Mouse (Mus musculus) stomach, embryonic 15.5 days (tissue): ENCODE results near the gene Myom3. TPM values are rescaled to one million over a fixed set of nuclear protein-coding genes. Genes with fewer than 3 reads are reported as not detected.
A peak's percentile ranks its signal among the peaks of the same experiment; 100 is the strongest.

ENCODE experiments used
- ATAC-seq: fragments of 200-750 bp; cut with Nextera tagmentation; 2 replicates; pipeline ENCODE4 v1.8.0; 2017; ENCODE audit warnings: low read depth, moderate number of reproducible peaks, moderate TSS enrichment; ENCODE audit not compliant: insufficient read depth, low FRiP score
- H3K27ac ChIP-seq: fragments of 300-500 bp; sonication (generic); 2 replicates; pipeline ENCODE4 v1.5.1; 2015; ENCODE audit warnings: mild to moderate bottlenecking, inconsistent platforms
- H3K27me3 ChIP-seq: fragments of 300-500 bp; sonication (generic); replicated peaks from 2 replicates; pipeline ENCODE4 v1.6.1; 2015; ENCODE audit warnings: inconsistent platforms
- H3K36me3 ChIP-seq: fragments of 300-500 bp; sonication (generic); 2 replicates; pipeline ENCODE4 v1.6.1; 2015; ENCODE audit warnings: inconsistent platforms
- H3K4me1 ChIP-seq: fragments of 300-500 bp; sonication (generic); 2 replicates; pipeline ENCODE4 v1.6.1; 2015; ENCODE audit warnings: inconsistent platforms
- H3K4me2 ChIP-seq: fragments of 300-500 bp; sonication (generic); 2 replicates; pipeline ENCODE4 v1.6.1; 2015; ENCODE audit warnings: mild to moderate bottlenecking, inconsistent platforms
- H3K4me3 ChIP-seq: fragments of 300-500 bp; sonication (generic); replicated peaks from 2 replicates; pipeline ENCODE4 v1.5.1; 2015; ENCODE audit warnings: inconsistent platforms
- H3K9ac ChIP-seq: fragments of 300-500 bp; sonication (generic); 2 replicates; pipeline ENCODE4 v1.6.1; 2015; ENCODE audit warnings: inconsistent platforms
- H3K9me3 ChIP-seq: fragments of 300-500 bp; sonication (generic); 2 replicates; pipeline ENCODE4 v1.6.1; 2016; ENCODE audit warnings: inconsistent platforms
- WGBS: fragments of 180-500 bp; shearing (Covaris S2); methylation state at CpG from one replicate; pipeline ENCODE4 v1.1.7; 2015; 5-methylcytosine and 5-hydroxymethylcytosine counted together
- polyA plus RNA-seq: library from polyadenylated mRNA; unstranded; fragments of >200 nt; fragmentation: Nextera tagmentation; extraction: Ambion mirVana; gene quantifications from 2 replicates; pipeline ENCODE4 v1.2.1, GENCODE M21; 2015

Gene Myom3
- polyA plus RNA-seq, 1 experiment from 2014 or later: 0.58 TPM

DNA sequence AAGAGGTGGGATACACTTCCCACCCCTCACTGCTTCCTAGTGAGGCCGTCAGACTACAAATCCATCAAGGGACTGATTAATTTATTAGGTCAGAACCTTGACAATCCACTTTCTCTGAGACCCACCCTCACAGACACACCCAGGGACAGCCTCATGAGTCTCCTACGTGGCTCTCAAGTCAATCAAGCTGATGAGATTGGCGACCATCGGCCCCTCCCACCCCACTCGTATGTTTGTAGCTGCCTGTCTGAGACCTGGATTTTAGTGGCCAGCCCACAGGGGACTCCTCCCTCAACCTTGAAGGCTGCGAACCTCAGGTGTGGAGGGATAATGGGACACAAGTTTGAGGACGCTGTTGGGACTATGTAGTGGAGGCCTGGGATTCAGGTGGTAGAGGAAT lies 20.4 kb upstream of the Myom3 start:
- Histone ChIP-seq H3K4me3 (no peak overlapping the region), H3K27me3 (no peaks in the 10 kb centered on the region), H3K9me3 (peaks cover 7% of the 10 kb centered on the region; the same call in 1 of the 2 replicates), H3K4me1 (peaks cover 10% of the 10 kb centered on the region; the same call in 1 of the 2 replicates), H3K9ac (no peak overlapping the region), H3K36me3 (0 out of 2 replicates have a peak, but pooled peaks cover 6% of the 10 kb centered on the region), H3K4me2 (no peak overlapping the region), H3K27ac (no peak overlapping the region)
- 51% methylated on average over 7 of the region's 7 CpGs for WGBS
- no peak; the same call in 1 of the 2 replicates for ATAC-seq

DNA sequence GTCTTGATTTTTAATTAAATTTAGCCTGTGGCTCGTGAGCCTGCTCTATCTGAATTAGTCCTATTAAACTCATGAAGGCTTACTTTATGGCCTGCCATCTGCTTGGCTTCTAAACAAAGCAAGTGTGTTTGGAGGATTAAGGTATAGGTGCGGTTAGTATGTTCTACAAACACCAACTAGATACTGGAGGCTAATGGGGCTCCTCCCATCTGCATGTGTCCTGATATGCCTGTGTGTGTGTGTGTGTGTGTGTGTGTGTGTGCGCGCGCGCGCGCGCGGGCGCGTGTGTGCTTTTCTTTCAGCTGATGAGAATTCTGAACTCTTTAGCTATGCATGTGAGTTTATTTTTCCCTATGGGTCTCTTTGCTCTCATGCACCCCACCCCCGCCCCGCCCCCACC lies 19.8 kb upstream of the Myom3 start:
- no peak overlapping the region for H3K27ac ChIP-seq
- 0 out of 2 replicates have a peak, but pooled peaks cover 4% of the 10 kb centered on the region for H3K9me3 ChIP-seq
- WGBS: 72% methylated on average over 14 of the region's 14 CpGs
- H3K4me3 ChIP-seq: no peak overlapping the region
- peaks cover 15% of the 10 kb centered on the region for H3K4me1 ChIP-seq
- H3K36me3 ChIP-seq: 0 out of 2 replicates have a peak, but pooled peaks cover under 1% of the 10 kb centered on the region
- H3K9ac ChIP-seq: no peak overlapping the region
- no peak overlapping the region for H3K4me2 ChIP-seq
- no peaks in the 10 kb centered on the region for H3K27me3 ChIP-seq
- ATAC-seq: peak; percentile 51; the same call in 1 of the 2 replicates

DNA sequence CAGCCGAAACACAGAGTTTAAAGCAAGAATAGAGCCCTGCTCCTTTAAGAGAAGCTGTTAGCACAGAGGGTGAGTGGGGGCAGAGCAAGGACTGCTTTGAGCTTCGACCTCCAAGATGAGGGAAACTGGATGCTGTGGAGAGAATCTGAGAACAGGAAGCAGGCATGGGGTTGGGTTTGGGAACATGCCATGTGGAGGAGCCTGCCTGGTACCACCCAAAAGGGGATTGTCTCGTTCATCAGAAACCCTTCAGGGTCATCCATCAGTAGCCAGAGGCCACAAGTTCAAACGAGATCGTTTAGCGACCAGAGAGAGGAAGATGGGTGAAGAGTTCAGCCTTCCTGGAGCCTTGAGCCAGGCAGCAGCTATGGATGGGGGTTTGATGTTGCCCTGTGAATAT lies 16.0 kb upstream of the Myom3 start:
- H3K9ac ChIP-seq: no peak overlapping the region
- WGBS: 22% methylated on average over 6 of the region's 6 CpGs
- no peak for ATAC-seq

DNA sequence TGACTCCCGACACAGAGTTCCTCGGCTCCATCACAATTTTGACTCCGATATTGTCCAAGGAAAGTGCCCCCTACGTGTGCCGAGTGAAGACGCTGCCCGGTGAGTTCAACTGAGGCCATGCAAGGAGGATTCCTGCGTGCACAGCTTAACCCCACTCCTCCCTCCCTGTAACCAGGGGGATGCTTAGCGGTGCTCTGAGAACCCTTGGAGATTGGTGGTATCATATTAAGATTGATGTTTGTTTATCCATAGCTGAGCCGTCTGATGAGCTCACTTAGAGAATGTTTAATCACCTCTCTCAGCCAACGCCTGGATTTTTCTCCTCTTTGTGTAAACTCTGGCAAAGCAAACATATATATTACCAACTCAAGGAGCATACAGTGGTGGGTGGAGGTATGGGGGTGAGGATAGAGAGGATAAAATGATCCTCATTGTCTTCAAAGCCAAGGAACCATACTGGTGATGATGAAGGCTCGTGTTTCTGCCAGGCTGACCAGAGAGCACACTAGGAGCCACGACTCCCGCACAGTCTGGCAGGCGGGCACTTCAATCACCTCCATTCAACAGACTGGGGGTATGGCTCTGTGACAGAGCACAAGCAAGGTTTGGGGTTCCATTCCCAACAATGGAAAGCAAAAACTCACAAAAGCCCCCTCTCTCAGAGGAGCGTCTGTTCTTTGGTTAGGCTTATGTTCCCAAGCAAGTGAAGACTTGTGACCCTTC lies 14.6 kb upstream of the Myom3 start:
- no peaks in the 10 kb centered on the region for H3K36me3 ChIP-seq
- no peaks in the 10 kb centered on the region for H3K9me3 ChIP-seq
- no peaks in the 10 kb centered on the region for H3K27me3 ChIP-seq
- peaks cover 30% of the 10 kb centered on the region for H3K4me1 ChIP-seq
- H3K27ac ChIP-seq: peak overlapping the region; percentile 23; the same call in 1 of the 2 replicates
- H3K4me2 ChIP-seq: peak overlapping the region; percentile 23
- H3K9ac ChIP-seq: no peak overlapping the region
- H3K4me3 ChIP-seq: no peak overlapping the region
- 0 out of 2 replicates have a peak, but pooled peaks have one; percentile 47 for ATAC-seq
- 16% methylated on average over 16 of the region's 16 CpGs for WGBS

More for the DNA sequence above, 16.0 kb upstream of the Myom3 start:
- no peak overlapping the region for H3K4me2 ChIP-seq
- no peak overlapping the region for H3K27ac ChIP-seq
- H3K36me3 ChIP-seq: no peaks in the 10 kb centered on the region
- no peaks in the 10 kb centered on the region for H3K27me3 ChIP-seq
- H3K4me3 ChIP-seq: no peak overlapping the region
- H3K4me1 ChIP-seq: peaks cover 30% of the 10 kb centered on the region
- no peaks in the 10 kb centered on the region for H3K9me3 ChIP-seq

DNA sequence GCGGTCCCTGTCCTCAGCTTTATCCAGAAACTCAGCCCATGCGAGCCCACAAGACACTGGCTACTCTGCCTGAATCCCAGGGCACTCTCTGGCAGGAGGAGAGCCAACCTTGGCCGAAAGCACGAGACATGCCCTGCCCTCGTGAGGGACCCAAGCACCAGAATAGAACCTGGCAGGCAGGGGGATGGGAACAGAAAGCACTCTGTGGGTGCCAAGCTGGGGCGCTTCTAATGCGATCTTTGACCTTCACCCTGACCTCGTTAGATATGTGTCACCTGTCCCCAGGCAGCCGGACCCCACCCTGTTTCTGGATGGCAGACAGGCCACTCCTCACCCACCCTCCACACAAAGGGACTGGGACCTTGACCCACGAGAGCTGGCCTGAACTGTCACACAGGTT lies 13.9 kb upstream of the Myom3 start:
- Histone ChIP-seq H3K9me3 (no peaks in the 10 kb centered on the region), H3K4me1 (peaks cover 30% of the 10 kb centered on the region), H3K9ac (no peak overlapping the region), H3K36me3 (no peaks in the 10 kb centered on the region), H3K27ac (no peak overlapping the region), H3K4me2 (no peak overlapping the region), H3K27me3 (no peaks in the 10 kb centered on the region), H3K4me3 (no peak overlapping the region)
- 62% methylated on average over 10 of the region's 10 CpGs for WGBS
- no peak for ATAC-seq

DNA sequence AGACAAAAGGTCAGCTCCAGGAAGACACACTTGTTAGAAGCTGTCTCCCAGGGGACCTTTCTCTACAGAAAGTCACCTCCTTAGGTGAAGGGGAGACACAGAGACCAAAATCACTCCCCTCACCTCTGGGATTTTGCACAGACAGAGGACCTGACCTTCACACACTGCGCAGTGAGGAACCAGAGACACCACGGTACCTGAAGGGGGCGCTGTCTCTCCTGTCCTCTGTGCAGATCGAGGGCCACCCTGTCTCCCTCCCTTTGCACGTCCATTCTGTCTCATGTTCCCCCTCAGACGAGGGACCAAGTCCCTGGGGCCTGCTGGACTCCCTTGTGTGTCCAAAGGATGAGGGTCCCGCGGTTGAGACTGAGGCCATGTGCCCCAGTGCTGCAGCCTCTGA lies 8.6 kb upstream of the Myom3 start:
- ATAC-seq: no peak
- H3K9ac ChIP-seq: no peak overlapping the region
- no peaks in the 10 kb centered on the region for H3K9me3 ChIP-seq
- no peaks in the 10 kb centered on the region for H3K27me3 ChIP-seq
- no peak overlapping the region for H3K4me3 ChIP-seq
- no peak overlapping the region for H3K4me2 ChIP-seq
- H3K36me3 ChIP-seq: no peaks in the 10 kb centered on the region
- H3K27ac ChIP-seq: no peak overlapping the region
- 0 out of 2 replicates have a peak, but pooled peaks cover 7% of the 10 kb centered on the region for H3K4me1 ChIP-seq
- 81% methylated on average over 8 of the region's 8 CpGs for WGBS

DNA sequence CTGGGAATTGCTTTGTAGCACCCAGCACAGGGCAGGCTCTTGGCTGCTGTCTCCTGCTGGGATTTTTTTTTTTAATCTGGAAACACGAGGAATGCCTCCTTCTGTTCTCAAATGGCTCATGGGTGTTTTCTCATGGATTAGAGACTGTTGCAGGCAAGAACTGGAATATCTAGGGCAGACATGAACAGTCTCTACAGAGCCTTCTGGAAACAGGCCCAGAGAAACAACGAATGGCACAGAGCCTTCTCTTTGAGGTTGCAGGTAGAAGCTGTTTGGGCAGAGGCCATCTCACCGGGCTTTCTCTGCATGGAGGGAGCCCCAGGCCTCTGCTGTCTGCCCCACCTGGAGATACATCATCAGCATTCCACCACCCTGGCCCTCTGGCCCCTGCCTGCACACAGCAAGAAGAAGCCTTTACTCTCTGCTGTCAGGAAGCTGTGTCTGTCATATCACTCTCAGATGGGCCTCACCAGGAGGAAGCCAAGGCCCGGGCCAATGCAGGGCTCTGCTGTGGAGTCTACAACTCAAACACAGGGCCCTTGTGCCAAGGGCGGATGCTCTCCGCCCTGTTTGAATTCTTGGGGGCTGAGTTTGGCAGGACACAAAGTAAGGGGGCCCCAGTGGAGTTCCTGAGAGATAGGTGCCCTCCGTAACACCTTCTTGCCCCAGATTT lies 7.3 kb upstream of the Myom3 start:
- Histone ChIP-seq H3K4me1 (0 out of 2 replicates have a peak, but pooled peaks cover 6% of the 10 kb centered on the region), H3K4me3 (no peak overlapping the region), H3K9me3 (no peaks in the 10 kb centered on the region), H3K36me3 (no peaks in the 10 kb centered on the region), H3K9ac (no peak overlapping the region), H3K4me2 (no peak overlapping the region), H3K27ac (peak overlapping the region; percentile 70), H3K27me3 (no peaks in the 10 kb centered on the region)
- WGBS: 53% methylated on average over 7 of the region's 7 CpGs
- no peak for ATAC-seq

DNA sequence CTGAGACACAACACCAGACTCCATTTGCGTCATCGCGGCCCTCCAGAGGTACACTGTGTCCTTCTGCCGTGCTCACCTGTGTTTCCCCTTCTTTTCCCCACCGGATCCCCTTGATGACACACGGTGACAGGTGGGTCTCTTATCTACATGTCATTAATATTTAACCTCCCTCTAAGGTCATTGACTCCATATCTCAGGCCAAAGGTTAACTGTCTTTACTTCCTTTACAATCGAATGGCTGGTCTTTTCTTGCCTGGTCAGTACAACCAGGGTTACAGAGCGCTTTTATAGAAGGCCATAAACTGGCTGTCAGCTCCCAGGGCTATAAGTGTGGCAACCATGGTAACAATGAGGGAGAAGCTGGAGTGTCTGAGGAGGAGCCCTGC lies 6.7 kb upstream of the Myom3 start:
- Histone ChIP-seq H3K27ac (peak overlapping the region; percentile 70; the same call in 1 of the 2 replicates), H3K27me3 (no peaks in the 10 kb centered on the region), H3K9ac (no peak overlapping the region), H3K9me3 (no peaks in the 10 kb centered on the region), H3K36me3 (no peaks in the 10 kb centered on the region), H3K4me3 (no peak overlapping the region), H3K4me1 (0 out of 2 replicates have a peak, but pooled peaks cover 6% of the 10 kb centered on the region), H3K4me2 (no peak overlapping the region)
- WGBS: 55% methylated on average over 8 of the region's 8 CpGs
- ATAC-seq: peak; percentile 59; the same call in 1 of the 2 replicates

DNA sequence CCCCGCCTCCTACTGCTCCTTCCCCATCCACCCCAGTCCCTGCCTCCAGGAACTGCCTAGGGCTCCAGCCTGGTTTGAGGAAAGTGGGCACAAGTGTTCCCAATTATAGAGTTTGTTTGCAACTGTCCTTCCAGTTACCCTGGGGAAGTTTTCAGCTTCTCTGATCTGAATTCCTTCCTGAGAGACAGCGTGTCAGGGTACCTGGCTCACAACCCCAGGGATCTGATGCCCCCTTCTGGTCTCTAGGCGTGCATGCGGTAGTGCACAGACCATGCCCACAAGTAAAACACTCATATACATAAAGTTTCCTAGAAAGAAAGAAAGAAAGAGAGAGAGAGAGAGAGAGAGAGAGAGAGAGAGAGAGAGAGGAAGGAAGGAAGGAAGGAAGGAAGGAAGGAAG lies 1.2 kb upstream of the Myom3 start:
- H3K9ac ChIP-seq: no peak overlapping the region
- H3K4me2 ChIP-seq: no peak overlapping the region
- 29% methylated on average over 4 of the region's 4 CpGs for WGBS
- H3K27me3 ChIP-seq: no peaks in the 10 kb centered on the region
- H3K4me1 ChIP-seq: peaks cover 13% of the 10 kb centered on the region
- H3K27ac ChIP-seq: no peak overlapping the region
- ATAC-seq: no peak
- H3K4me3 ChIP-seq: no peak overlapping the region
- H3K36me3 ChIP-seq: no peaks in the 10 kb centered on the region
- no peaks in the 10 kb centered on the region for H3K9me3 ChIP-seq

DNA sequence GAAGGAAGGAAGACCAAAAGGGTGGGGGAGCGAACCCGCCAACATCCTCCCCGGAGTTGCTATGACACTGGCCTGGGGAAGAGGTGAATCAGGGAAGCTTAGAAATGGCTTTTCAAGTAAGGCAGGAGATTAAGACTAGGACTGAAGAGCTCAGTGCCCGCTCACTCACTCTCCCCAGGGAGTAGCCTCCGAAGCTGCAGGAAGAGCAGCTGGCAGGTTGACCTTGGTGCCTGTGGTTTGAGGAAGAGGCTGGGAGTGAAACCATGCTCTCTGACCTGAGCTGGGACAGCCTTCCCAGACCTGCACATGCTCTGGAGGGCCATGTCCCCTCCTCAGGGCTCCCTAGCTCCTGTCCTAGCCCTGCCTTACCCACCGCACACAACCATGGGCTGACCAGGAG lies 690 bp upstream of the Myom3 start:
- H3K4me1 ChIP-seq: peaks cover 13% of the 10 kb centered on the region
- no peaks in the 10 kb centered on the region for H3K27me3 ChIP-seq
- 42% methylated on average over 6 of the region's 6 CpGs for WGBS
- no peak overlapping the region for H3K4me2 ChIP-seq
- no peak for ATAC-seq
- no peaks in the 10 kb centered on the region for H3K9me3 ChIP-seq
- H3K4me3 ChIP-seq: no peak overlapping the region
- H3K27ac ChIP-seq: no peak overlapping the region
- H3K36me3 ChIP-seq: no peaks in the 10 kb centered on the region
- H3K9ac ChIP-seq: no peak overlapping the region

DNA sequence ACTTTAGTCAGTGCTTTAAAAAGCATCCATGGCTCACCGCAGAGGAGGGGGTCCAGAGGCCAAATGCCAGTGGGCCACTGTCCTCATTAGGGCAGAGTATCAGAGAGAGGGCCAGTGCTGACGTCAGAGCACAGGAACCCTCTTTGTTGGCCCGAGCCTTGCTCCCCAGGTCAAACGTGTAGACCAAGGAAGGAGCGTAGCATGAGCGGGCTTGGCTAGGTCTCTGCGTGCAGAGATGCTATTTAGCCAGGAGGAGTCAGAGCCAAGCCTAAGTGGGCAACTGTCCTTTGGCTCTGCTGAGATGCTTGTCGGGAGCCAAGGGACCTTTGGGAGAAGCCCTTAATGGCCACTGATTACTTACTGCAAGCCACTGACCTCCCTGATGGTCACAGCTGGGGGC lies 1.5 kb downstream of the Myom3 start:
- WGBS: 75% methylated on average over 8 of the region's 8 CpGs
- H3K27me3 ChIP-seq: no peaks in the 10 kb centered on the region
- H3K4me2 ChIP-seq: no peak overlapping the region
- ATAC-seq: no peak
- no peak overlapping the region for H3K4me3 ChIP-seq
- no peaks in the 10 kb centered on the region for H3K9me3 ChIP-seq
- H3K4me1 ChIP-seq: peaks cover 13% of the 10 kb centered on the region
- H3K27ac ChIP-seq: no peak overlapping the region
- no peak overlapping the region for H3K9ac ChIP-seq
- no peaks in the 10 kb centered on the region for H3K36me3 ChIP-seq

DNA sequence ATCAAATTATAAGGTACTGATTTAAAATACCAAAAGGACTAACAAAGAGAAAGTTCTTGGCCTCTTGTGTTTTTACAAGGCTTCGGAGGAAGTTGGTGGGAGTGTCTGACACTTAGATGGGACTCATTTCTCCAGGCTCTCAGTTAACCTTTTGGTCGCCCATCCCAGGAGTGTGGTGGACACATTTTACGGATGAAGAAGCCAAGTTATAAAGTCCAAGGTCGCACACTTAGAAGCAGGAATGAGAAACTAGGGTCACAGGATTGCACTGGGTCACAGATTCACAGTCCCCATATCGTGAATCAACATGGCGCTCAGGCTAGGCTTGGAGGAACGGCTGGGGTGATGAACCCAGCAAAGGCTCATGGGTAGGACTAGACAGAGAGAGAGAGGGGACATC lies 2.1 kb downstream of the Myom3 start:
- Histone ChIP-seq H3K36me3 (no peaks in the 10 kb centered on the region), H3K9ac (no peak overlapping the region), H3K9me3 (no peaks in the 10 kb centered on the region), H3K4me1 (peaks cover 13% of the 10 kb centered on the region), H3K27me3 (no peaks in the 10 kb centered on the region), H3K4me3 (no peak overlapping the region), H3K4me2 (no peak overlapping the region), H3K27ac (no peak overlapping the region)
- no peak for ATAC-seq
- 78% methylated on average over 7 of the region's 7 CpGs for WGBS
